Mouse (Mus musculus): ENCODE measurements around the gene Spsb1. TPM values are rescaled to one million over a fixed set of nuclear protein-coding genes. Genes with fewer than 3 reads are reported as not detected.

Spsb1 gene
- polyA plus RNA-seq, 1 experiment from 2014 or later = 7.0 TPM

- 92% methylated on average over 5 of the region's 5 CpGs for WGBS
- Histone ChIP-seq H3K36me3 (replicated peaks; ENCODE audit: control insufficient read depth, insufficient read depth) (no peaks in the 10 kb centered on the region), H3K9me3 (ENCODE audit: control insufficient read depth, low read length) (no peaks in the 10 kb centered on the region), H3K9ac (no peak overlapping the region), H3K4me3 (replicated peaks; ENCODE audit: low read length) (no peak overlapping the region), H3K27ac (no peak overlapping the region), H3K4me2 (replicated peaks) (no peak overlapping the region), H3K4me1 (replicated peaks; ENCODE audit: control insufficient read depth, insufficient read depth, low read length) (peaks cover 35% of the 10 kb centered on the region), H3K27me3 (ENCODE audit: control insufficient read depth, insufficient read depth, low read length) (peaks cover 11% of the 10 kb centered on the region; the same call in 1 of the 2 replicates)
- ATAC-seq (ENCODE audit: low FRiP score) = no peak
- no peak for DNase-seq (ENCODE audit: low spot score)
Measured at GRCm38 (mm10) chr4:149948119-149948518, 6.7 kb downstream of the Spsb1 start.

- Histone ChIP-seq H3K9ac (no peak overlapping the region), H3K4me2 (replicated peaks) (no peak overlapping the region), H3K27ac (no peak overlapping the region), H3K36me3 (replicated peaks; ENCODE audit: control insufficient read depth, insufficient read depth) (no peaks in the 10 kb centered on the region), H3K4me3 (replicated peaks; ENCODE audit: low read length) (no peak overlapping the region), H3K9me3 (ENCODE audit: control insufficient read depth, low read length) (no peaks in the 10 kb centered on the region), H3K27me3 (ENCODE audit: control insufficient read depth, insufficient read depth, low read length) (peaks cover 4% of the 10 kb centered on the region; the same call in 1 of the 2 replicates), H3K4me1 (replicated peaks; ENCODE audit: control insufficient read depth, insufficient read depth, low read length) (peaks cover 38% of the 10 kb centered on the region)
- DNase-seq (ENCODE audit: low spot score) (no peak), ATAC-seq (ENCODE audit: low FRiP score) (no peak)
- WGBS = 84% methylated on average over 5 of the region's 5 CpGs
Measured at GRCm38 (mm10) chr4:149947396-149947795, 7.4 kb downstream of the Spsb1 start.

- Histone ChIP-seq H3K4me2 (replicated peaks) (no peak overlapping the region), H3K27me3 (ENCODE audit: control insufficient read depth, insufficient read depth, low read length) (no peaks in the 10 kb centered on the region), H3K4me3 (replicated peaks; ENCODE audit: low read length) (no peak overlapping the region), H3K4me1 (replicated peaks; ENCODE audit: control insufficient read depth, insufficient read depth, low read length) (peaks cover 33% of the 10 kb centered on the region), H3K9me3 (ENCODE audit: control insufficient read depth, low read length) (no peaks in the 10 kb centered on the region), H3K9ac (no peak overlapping the region), H3K27ac (no peak overlapping the region), H3K36me3 (replicated peaks; ENCODE audit: control insufficient read depth, insufficient read depth) (no peaks in the 10 kb centered on the region)
- DNase-seq (ENCODE audit: low spot score) (no peak), ATAC-seq (ENCODE audit: low FRiP score) (no peak)
- 45% methylated on average over 9 of the region's 9 CpGs for WGBS
Measured at GRCm38 (mm10) chr4:149945194-149945593, 9.6 kb downstream of the Spsb1 start.

GRCm38 (mm10) chr4:149944214-149944613 lies 10.6 kb downstream of the Spsb1 start:
- DNase-seq (ENCODE audit: low spot score) = peak; percentile 47
- Histone ChIP-seq H3K9ac (no peak overlapping the region), H3K4me1 (replicated peaks; ENCODE audit: control insufficient read depth, insufficient read depth, low read length) (peaks cover 33% of the 10 kb centered on the region), H3K27me3 (ENCODE audit: control insufficient read depth, insufficient read depth, low read length) (no peaks in the 10 kb centered on the region), H3K4me2 (replicated peaks) (no peak overlapping the region), H3K27ac (no peak overlapping the region), H3K9me3 (ENCODE audit: control insufficient read depth, low read length) (no peaks in the 10 kb centered on the region), H3K4me3 (replicated peaks; ENCODE audit: low read length) (no peak overlapping the region), H3K36me3 (replicated peaks; ENCODE audit: control insufficient read depth, insufficient read depth) (no peaks in the 10 kb centered on the region)
- no peak for ATAC-seq (ENCODE audit: low FRiP score)
- 25% methylated on average over 12 of the region's 12 CpGs for WGBS

GRCm38 (mm10) chr4:149942831-149943741 lies 11.8 kb downstream of the Spsb1 start:
- Histone ChIP-seq H3K27me3 (ENCODE audit: control insufficient read depth, insufficient read depth, low read length) (no peaks in the 10 kb centered on the region), H3K4me3 (replicated peaks; ENCODE audit: low read length) (no peak overlapping the region), H3K4me1 (replicated peaks; ENCODE audit: control insufficient read depth, insufficient read depth, low read length) (peaks cover 33% of the 10 kb centered on the region), H3K4me2 (replicated peaks) (no peak overlapping the region), H3K36me3 (replicated peaks; ENCODE audit: control insufficient read depth, insufficient read depth) (no peaks in the 10 kb centered on the region), H3K9me3 (ENCODE audit: control insufficient read depth, low read length) (no peaks in the 10 kb centered on the region), H3K9ac (no peak overlapping the region), H3K27ac (no peak overlapping the region)
- ATAC-seq (ENCODE audit: low FRiP score) = no peak
- 53% methylated on average over 10 of the region's 10 CpGs for WGBS
- DNase-seq (ENCODE audit: low spot score) = no peak

GRCm38 (mm10) chr4:149941067-149941755 lies 13.6 kb downstream of the Spsb1 start:
- WGBS = 85% methylated on average over 18 of the region's 18 CpGs
- Histone ChIP-seq H3K27ac (no peak overlapping the region), H3K9me3 (ENCODE audit: control insufficient read depth, low read length) (no peaks in the 10 kb centered on the region), H3K4me1 (replicated peaks; ENCODE audit: control insufficient read depth, insufficient read depth, low read length) (peaks cover 35% of the 10 kb centered on the region), H3K9ac (no peak overlapping the region), H3K4me2 (replicated peaks) (no peak overlapping the region), H3K4me3 (replicated peaks; ENCODE audit: low read length) (no peak overlapping the region), H3K36me3 (replicated peaks; ENCODE audit: control insufficient read depth, insufficient read depth) (no peaks in the 10 kb centered on the region), H3K27me3 (ENCODE audit: control insufficient read depth, insufficient read depth, low read length) (no peaks in the 10 kb centered on the region)
- ATAC-seq (ENCODE audit: low FRiP score) (no peak), DNase-seq (ENCODE audit: low spot score) (no peak)

GRCm38 (mm10) chr4:149938701-149939100 lies 16.1 kb downstream of the Spsb1 start:
- Histone ChIP-seq H3K27me3 (ENCODE audit: control insufficient read depth, insufficient read depth, low read length) (no peaks in the 10 kb centered on the region), H3K4me2 (replicated peaks) (no peak overlapping the region), H3K9ac (no peak overlapping the region), H3K4me1 (replicated peaks; ENCODE audit: control insufficient read depth, insufficient read depth, low read length) (peaks cover 12% of the 10 kb centered on the region), H3K36me3 (replicated peaks; ENCODE audit: control insufficient read depth, insufficient read depth) (no peaks in the 10 kb centered on the region), H3K27ac (no peak overlapping the region), H3K9me3 (ENCODE audit: control insufficient read depth, low read length) (no peaks in the 10 kb centered on the region), H3K4me3 (replicated peaks; ENCODE audit: low read length) (no peak overlapping the region)
- no peak for ATAC-seq (ENCODE audit: low FRiP score)
- no peak for DNase-seq (ENCODE audit: low spot score)
- WGBS = 81% methylated on average over 8 of the region's 8 CpGs

GRCm38 (mm10) chr4:149936921-149937320 lies 17.9 kb downstream of the Spsb1 start:
- WGBS = 58% methylated on average over 5 of the region's 5 CpGs

GRCm38 (mm10) chr4:149935470-149935869 lies 19.4 kb downstream of the Spsb1 start:
- no peak overlapping the region for H3K4me3 ChIP-seq (replicated peaks; ENCODE audit: low read length)
- 90% methylated on average over 6 of the region's 6 CpGs for WGBS
- H3K9ac ChIP-seq = no peak overlapping the region
- no peak overlapping the region for H3K4me2 ChIP-seq (replicated peaks)
- H3K27me3 ChIP-seq (ENCODE audit: control insufficient read depth, insufficient read depth, low read length) = no peaks in the 10 kb centered on the region
- no peaks in the 10 kb centered on the region for H3K36me3 ChIP-seq (replicated peaks; ENCODE audit: control insufficient read depth, insufficient read depth)
- no peak overlapping the region for H3K27ac ChIP-seq
- peaks cover 3% of the 10 kb centered on the region; the same call in 1 of the 2 replicates for H3K4me1 ChIP-seq (replicated peaks; ENCODE audit: control insufficient read depth, insufficient read depth, low read length)
- no peak for ATAC-seq (ENCODE audit: low FRiP score)
- DNase-seq (ENCODE audit: low spot score) = no peak
- no peaks in the 10 kb centered on the region for H3K9me3 ChIP-seq (ENCODE audit: control insufficient read depth, low read length)

More at GRCm38 (mm10) chr4:149936921-149937320, 17.9 kb downstream of the Spsb1 start:
- no peak overlapping the region for H3K4me3 ChIP-seq (replicated peaks; ENCODE audit: low read length)
- no peak overlapping the region for H3K4me2 ChIP-seq (replicated peaks)
- H3K36me3 ChIP-seq (replicated peaks; ENCODE audit: control insufficient read depth, insufficient read depth) = no peaks in the 10 kb centered on the region
- H3K4me1 ChIP-seq (replicated peaks; ENCODE audit: control insufficient read depth, insufficient read depth, low read length) = peaks cover 3% of the 10 kb centered on the region; the same call in 1 of the 2 replicates
- H3K9me3 ChIP-seq (ENCODE audit: control insufficient read depth, low read length) = no peaks in the 10 kb centered on the region
- DNase-seq (ENCODE audit: low spot score) = no peak
- H3K27me3 ChIP-seq (ENCODE audit: control insufficient read depth, insufficient read depth, low read length) = no peaks in the 10 kb centered on the region
- ATAC-seq (ENCODE audit: low FRiP score) = no peak
- H3K27ac ChIP-seq = no peak overlapping the region
- H3K9ac ChIP-seq = no peak overlapping the region

Measured in hindbrain, embryonic 14.5 days (tissue).